Mouse (Mus musculus): Measurements from ENCODE around the gene Hoxa3. TPM values are rescaled to one million over a fixed set of nuclear protein-coding genes. Genes with fewer than 3 reads are reported as not detected.
A peak's percentile ranks its signal among the peaks of the same experiment; 100 is the strongest.

Hoxa3 gene
- total RNA-seq, 2 experiments from 2014 or later = 1.2 TPM

DNA sequence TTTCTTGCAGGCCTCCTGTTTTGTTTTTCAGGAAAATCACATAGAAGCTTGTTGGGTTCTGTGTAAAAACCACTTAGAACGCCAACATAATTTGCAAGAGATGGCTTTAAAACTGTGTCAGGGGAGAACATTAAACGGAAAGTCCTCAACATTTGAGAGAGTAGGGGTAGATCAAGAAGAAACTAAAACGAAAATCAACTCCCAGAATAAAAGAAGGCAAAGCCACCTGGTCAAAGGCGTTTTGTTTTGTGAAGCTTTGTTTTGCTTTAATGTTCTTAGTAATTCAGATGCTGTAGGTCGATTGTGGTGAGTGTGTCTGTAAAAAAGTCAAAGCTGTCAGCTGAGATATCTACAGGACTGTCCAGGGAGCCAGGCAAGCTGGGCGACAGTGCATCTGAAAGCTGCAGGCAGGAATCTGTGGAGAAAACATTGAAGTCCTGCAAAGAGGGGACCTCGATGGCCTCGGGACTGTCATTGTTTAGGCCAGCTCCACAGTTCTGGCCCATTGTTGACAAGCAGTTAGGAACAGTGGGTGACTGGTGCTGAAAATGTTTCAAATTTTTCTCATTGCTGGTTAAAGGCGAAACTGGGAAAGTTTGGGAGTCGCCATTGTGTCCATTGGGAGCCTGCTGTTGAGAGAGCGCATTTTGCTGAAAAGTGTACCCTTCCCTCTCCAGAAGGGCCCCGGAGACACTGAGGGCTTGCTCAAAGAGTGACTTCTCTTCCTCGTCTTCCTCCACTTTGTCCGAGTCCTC, 50.3 kb downstream of the Hoxa3 start:
- intact Hi-C loops (cut with DNase I) = loop anchor here (5.0 kb wide), 1 partner anchor 155 kb away; no protein-coding TSS in a partner anchor
- DNase-seq = no peak

DNA sequence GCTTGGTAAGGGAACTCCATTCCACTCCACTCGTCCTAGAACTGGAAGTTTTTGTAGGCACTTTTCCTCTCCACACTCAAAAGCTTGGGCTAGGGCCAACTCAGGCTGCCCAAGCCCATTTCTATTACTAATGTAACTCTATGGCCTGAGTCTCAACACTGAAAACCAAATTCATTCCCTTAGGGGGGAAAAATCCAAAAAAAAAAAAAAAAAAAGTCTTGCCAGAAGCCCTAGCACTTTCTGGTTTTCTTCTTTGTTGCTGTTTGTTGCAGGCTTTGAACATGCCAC, 51.1 kb downstream of the Hoxa3 start:
- intact Hi-C loops (cut with DNase I) = loop anchor here (5.0 kb wide), 1 partner anchor 155 kb away; no protein-coding TSS in a partner anchor
- DNase-seq = no peak

DNA sequence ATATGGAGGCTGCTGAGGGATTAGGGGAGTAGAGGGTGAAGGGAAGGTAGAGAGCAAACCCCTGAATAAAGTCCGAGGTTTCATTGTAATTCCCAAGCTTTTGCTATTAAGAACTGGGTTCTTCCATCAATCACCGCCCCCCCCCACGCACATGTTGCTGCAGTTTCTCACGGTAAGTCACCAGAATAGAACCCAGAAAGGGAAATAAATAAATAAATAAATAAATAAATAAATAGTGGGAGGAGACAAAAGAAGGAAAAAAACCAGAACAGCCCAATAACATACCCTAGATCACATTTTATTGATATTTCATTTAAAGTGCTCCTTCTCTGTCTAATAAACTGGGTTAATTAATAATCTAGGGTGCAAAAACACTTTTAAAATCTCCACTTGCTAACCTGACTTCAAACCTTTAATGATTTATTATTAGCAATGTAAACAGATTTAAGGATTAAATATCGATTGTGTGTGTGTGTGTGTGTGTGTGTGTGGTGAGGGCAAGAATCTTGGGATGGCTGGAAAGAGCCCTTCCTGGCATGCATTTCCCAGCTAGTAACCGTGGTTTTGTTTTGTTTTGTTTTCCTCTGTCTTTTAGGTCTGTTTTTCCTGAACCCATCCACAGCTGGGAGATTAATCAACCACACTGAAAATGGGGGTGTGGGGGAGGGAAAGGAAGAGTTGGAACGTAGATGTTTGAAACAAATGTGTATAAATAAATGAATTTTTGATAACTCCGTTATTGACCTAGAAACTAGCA, 51.6 kb downstream of the Hoxa3 start:
- intact Hi-C loops (cut with DNase I) = loop anchor here (5.0 kb wide), 1 partner anchor 154 kb away; no protein-coding TSS in a partner anchor
- no peak for DNase-seq

DNA sequence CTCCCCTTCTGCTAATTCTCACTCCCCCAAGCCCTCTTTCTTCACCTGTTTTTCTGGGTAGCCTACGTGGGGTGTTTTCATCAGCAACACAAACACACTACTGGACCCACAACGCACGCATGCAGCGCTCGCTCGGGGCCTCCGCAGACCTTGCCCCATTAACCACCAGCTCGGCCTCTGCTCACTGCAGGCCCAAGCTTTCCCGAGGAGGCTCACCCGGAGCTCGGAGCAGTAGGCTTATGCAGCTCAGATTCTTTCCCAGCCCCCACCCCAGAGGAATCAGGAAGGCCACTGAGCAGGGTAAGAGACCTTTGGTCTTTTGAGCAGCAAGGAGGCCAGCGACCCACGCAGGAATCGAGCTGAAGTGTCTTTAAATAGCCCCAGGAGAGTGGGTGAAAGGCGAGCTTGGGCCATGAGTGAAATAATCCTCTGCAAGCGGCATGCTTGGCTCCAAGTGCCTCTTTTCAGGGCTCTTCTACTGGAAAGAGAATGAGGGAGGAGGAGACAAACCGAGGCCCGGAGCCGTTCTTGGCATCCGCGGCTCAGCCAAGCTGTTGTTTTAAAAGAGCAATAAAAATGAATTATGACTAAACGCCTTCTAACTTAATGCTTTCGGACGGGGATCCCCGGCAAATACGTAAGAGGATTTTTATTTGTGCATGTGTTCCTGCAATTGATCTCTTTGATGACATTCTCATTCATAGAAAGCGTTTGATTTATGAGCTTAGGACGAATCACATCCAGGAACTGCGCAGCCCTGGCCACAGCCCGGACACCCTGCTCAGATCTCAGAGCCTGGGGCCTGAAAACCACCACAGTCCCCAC, 52.4 kb downstream of the Hoxa3 start:
- intact Hi-C loops (cut with DNase I) = loop anchor here (5.0 kb wide), 1 partner anchor 153 kb away; no protein-coding TSS in a partner anchor

DNA sequence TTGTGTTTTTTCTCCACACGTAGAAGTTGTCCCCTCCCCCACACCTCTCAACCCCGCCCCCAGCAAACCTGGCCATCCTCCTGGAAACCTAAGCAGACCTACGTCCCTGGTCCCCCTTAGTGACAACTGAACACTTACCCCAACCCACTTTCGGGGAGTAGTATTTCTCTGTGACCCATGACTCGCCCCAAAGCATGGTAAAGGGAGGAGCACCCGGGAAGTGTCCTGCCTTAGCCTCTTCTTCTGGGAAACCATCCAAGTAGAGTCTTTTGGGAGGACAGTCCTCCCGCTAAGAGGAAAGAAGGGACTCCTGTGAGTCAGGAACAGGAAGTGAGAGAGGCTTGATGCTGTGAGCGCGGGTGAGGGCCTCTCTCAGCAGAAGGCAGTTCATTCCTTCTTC, 53.2 kb downstream of the Hoxa3 start:
- DNase-seq = no peak
- intact Hi-C loops (cut with DNase I) = loop anchor here (5.0 kb wide), 1 partner anchor 153 kb away; no protein-coding TSS in a partner anchor

More for the DNA sequence above, 52.4 kb downstream of the Hoxa3 start:
- DNase-seq = no peak

DNA sequence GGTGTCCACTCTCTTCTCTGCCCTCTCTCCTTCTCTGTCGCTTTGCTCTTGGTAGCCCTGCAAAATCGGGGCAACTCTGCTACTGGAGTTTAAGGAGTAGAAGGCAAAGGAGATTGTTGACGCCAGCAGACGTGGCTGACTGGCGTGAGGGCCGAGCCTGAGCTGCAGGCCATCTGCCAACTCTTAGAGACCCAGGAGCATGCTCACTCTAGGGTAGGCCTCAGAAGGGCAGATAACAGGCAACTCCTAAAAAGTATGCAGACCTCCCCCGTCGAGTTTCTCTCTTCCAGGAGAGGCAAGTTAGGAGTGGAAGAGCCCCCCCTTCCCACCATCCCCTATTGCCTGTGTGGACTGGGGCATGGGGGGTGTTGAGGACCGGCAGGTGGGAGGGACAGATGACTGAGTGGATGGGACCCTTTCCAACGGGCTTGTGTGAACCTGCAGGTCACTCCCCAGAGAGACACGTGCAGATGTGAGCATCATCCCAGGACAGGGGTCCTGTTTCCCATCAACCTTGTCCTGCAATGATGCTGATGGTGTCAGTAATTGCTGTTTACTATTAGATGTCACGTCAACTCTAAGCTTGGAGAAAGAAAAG, 53.9 kb downstream of the Hoxa3 start:
- intact Hi-C loops (cut with DNase I) = no loop called here
- no peak for DNase-seq

DNA sequence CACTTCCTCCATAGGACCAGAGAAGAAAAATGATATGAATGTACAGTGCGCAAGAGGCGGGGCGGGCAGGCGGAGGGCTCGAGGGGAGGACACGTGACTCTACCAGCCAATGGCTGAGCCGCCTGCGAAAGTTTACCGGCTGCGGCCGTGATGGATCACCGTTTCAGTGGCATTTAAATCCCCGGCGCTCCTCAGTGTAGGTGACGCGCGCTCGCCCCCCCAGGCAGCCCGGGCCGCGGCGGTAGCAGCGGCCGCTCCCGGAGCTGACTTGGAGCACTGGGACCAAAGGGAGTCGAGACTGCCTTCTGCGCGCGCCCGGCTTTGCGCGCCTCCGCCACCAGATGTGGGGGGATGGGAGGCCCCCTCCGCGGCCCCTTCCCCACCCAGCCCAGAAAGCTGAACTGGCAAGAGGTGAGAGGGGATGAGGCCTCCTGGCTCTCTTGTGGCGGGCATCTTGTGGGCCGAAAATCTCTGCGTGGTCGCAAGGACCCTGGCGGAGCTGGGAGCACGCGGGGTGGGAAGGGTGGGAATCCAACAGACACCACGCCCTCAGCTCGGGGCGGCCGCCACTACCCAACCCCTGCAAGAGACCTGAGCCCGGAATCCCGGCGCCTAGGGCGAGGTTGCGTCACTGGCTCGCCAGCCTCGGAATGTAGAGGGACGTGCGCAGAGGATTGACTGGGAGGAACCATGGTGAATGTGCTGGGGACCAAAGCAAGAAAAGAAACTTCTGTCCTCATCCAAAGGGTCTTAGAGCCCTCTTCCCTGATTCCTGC, 54.7 kb downstream of the Hoxa3 start, which contains the start of gene Hoxa1:
Gene Hoxa1 (minus strand): TSS at position 42 of the 776 bp plus-strand sequence.
- peak; percentile 59 to 64 for DNase-seq
- intact Hi-C loops (cut with DNase I) = no loop called here

DNA sequence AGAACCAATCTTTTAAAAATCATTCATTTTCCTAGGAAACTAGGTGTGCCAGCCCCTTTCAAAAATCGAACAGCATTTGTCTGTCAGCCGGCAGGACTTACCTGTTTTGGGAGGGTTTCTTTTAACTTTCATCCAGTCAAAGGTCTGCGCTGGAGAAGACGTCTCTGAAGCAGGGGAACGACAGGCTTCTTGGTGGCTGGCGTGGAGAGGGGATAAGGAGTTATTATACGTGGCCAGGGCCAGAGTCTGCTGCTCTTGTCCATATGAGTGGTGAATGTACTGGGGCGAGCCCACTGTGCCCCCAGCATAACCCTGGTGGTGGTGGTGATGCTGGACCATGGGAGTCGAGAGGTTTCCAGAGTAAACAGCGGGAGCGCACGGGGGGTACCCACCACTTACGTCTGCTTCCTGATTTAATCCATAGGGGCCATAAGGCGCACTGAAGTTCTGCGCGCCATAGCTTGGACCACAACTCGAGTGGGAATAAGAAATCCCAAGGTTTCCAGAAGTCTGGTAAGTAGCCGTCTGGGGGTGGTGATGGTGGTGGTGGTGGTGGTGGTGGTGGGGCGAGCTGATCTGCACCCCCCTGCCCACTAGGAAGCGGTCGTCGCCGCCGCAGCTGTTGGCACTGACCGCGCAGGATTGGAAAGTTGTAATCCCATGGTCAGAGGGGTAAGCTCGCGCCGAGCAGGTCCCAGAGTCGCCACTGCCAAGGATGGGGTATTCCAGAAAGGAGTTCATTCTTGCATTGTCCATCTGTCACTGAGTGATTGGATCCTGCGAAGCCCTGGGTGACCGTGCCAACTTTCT, 55.5 kb downstream of the Hoxa3 start:
- DNase-seq = no peak
- intact Hi-C loops (cut with DNase I) = no loop called here

DNA sequence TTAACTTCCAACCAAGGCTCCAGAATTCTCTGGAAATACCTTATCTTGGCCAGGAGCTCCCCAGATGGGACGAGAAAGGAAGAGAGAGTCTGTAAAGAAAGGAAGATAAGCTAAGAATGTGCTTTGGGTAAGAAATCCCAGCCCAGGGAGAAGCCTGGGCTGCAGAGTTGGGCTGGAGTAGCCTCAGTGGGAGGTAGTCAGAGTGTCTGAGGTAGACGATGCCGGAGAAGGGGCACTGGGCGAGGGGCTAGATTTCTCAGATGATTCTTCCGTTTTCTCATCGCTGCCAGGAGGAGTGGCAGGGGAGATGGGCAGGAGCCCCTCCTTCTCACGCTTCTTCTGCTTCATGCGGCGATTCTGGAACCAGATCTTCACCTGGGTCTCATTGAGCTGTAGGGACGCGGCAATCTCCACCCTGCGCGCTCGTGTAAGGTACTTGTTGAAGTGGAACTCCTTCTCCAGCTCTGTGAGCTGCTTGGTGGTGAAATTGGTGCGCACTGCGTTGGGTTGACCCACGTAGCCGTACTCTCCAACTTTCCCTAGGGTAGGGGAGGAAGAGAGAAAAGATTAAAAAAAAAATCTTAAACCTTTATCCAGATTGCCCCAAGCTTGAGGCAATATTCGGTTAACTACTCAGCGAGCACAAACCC, 56.5 kb downstream of the Hoxa3 start:
- intact Hi-C loops (cut with DNase I) = no loop called here
- no peak for DNase-seq

DNA sequence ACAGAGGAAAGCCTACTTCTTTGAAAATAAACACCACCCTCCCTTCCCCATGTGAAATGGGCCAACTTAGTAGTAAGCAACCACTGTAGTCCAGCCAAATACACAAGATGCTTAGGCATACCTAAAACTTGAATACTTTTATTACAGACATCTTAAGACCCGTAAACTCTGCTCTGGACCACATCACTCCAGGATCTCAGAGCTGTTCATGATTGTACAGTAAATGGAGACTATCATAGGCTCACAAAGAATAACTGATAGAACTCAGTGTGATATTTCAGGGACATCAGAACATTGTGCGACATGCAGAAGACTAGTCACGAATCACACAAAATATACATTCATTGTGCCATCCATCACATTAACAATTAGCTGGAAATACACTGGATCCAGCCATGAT, 57.7 kb downstream of the Hoxa3 start:
- intact Hi-C loops (cut with DNase I) = no loop called here
- no peak for DNase-seq

DNA sequence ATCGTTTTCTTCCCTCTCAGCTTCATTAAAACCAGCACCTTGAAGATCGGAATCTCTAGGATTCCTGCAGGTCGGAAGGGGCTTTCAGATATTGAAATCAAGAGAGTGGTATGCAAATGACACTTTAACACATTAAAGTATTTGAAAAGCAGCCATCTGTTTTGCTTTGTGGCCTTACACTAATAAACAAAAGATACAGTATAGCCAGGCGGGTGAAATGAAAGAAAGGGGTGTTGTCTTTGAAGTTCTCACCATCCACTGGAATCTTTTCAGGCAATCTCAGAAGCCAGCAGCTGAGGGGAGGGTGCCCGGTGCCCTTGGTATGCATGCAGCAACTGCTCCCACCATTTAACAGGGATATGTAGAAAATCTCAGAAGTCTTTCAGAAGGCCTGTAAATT, 59.1 kb downstream of the Hoxa3 start:
- no peak for DNase-seq
- intact Hi-C loops (cut with DNase I) = no loop called here

DNA sequence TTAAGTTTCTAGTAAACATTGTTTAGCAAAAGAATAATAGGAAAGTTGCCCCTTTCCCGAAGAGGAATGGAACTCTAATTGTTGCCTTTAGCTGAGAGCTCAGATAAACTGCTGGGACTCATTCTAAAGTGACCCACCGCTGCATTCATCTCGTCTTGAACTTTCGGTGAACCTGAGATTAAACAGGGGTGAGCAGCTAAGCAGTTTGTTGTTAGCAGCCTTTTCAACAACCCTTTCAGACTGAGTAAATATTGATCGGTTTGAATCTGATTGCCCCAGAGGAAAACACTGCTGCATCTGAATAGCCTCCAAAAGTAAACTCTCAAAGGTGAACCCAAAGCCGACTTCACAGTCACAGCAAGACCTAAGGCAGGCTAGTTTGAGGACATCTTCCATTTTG, 59.9 kb downstream of the Hoxa3 start:
- intact Hi-C loops (cut with DNase I) = no loop called here
- DNase-seq = no peak

DNA sequence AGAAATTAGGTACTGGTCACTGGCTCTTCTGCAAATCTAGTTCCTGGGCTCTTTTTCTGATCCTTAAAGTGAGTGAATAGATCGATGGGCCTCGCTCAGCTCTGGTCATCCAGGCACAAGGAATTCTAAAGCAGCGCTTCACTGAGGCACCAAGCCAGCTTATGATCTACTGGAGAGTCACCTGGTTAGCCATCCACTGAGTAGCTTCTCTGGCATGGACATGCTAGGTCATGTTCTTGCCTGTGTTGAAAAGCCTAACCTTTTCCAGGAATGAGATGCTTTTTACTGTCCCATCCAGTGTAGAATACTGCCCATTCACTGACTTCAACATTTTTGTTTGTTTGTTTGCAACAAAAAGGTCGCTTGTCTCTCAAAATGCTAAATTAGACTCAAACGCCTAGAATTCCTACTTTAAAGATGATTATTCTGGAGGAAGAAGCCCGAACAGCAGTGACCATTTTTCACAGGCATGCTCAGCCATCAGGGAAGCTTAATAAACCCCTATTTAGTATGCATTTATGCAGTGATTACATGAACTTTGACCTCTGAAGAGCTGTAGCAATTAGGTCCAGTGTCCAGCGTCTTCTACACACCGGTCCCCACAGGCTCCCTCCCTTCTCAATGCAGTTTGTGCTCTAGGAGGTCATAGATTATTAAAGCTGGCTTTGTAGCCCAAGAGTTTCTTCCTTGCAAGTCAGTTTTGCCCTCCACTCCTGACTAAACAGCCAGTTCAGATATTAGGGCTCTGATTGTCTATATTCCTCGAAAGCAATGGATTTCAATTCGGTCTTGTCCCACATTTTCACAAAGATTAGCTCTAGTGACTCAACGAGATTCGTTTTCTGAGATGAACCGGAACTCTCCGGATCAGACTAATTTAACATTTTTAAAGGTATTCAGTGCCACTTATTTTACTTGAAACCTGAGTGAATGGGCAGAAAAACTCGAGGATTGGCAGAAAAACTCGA, 60.6 kb downstream of the Hoxa3 start:
- DNase-seq = no peak
- intact Hi-C loops (cut with DNase I) = no loop called here

DNA sequence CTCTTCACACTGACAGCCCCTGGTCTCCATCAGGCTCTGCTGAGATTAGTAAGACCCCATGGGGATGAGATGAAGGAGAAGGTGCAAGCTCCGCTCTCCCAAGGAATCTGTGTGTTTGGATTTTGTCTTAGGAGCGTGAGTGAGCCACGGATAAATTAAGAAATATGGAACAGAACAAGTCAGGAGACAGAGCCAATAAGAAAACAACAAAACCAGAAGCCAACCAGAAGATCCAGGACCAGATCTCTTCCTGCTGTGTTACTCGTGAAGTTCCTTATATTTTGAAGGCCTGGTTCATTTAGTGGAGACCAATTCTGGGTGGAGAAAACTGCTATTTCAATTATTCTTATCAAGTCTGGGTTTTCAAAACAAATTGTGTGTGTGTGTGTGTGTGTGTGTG, 61.6 kb downstream of the Hoxa3 start:
- intact Hi-C loops (cut with DNase I) = no loop called here
- DNase-seq = no peak

DNA sequence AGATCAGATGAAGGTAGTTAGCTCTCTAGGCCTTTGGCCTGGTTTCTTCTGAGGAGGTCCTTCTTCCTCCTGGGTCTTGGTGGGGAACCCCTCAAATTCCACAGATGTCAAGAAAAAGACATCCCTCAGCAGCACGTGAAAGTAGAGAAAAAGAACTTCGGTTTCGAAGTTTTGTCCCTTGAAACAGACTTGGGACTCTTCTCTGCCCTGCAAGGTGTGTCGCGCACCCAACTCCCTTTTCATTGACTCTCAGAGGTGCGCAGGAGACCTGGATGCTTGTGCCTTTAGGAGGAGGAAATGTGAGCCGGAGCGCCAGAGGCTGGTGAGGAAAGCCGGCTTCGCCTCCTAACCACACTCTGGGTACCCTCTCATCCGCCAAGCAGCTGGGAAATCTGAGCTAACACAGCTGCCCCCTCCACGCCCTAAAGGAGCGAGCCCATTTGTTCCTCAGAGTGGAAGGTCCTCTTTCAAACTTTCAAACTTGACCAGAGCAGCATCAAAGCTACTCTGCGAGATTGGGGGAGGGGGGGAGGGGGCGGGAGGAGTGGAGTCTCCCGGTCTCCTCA, 62.7 kb downstream of the Hoxa3 start:
- intact Hi-C loops (cut with DNase I) = no loop called here
- DNase-seq = no peak

DNA sequence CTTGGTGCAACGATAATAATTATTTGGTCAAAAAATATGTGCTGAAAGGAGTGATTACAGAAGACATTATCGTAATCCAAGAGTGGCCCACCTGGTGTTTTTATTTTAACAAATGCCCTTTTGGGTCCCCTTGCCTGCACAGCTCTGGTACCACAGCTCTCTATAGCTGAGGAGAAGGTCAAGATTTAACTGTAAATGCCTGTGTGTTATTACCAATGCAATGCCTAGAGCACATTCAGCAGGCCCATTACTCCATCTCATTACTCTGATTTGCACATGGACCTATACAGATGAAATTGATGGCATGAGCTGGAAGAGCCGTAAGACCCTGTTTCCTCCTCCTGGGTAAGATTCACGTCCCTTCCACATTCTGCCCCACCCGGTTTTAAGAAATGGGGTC, 74.0 kb downstream of the Hoxa3 start:
- no peak for DNase-seq
- intact Hi-C loops (cut with DNase I) = no loop called here

DNA sequence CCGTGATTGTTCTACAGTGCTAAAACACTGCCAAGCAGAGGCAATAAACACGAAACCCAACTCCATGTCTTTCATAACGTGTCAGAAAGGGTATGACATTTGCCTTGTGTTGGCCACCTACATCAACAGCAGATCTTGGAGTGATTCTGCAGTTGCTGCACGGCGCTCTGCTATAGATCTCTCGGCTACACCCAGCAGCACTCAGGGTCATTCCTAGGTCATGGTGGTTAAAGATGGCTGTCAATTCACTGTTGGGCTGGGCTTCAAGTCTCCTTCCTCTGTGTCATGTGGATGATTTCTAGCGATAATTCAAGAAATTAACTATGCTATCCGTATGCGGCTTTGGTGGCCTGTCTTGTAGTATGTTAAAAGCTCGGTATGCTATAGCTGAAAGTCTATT, 74.6 kb downstream of the Hoxa3 start:
- no peak for DNase-seq
- intact Hi-C loops (cut with DNase I) = no loop called here
